Mouse (Mus musculus) limb, embryonic 11.5 days (tissue): ENCODE measurements at regions not wholly inside any gene's neighbourhood (a gene's known extent, or its start where the extent isn't known, plus 50 kb on each side); places are given as distances from the start of the nearest gene placed in this dataset.

ENCODE experiments used
- ATAC-seq: fragments of 200-750 bp; cut with Nextera tagmentation; 2 replicates; pipeline ENCODE4 v1.8.0; 2017; ENCODE audit warnings: low read depth; ENCODE audit not compliant: insufficient number of reproducible peaks, low FRiP score, low TSS enrichment
- DNase-seq: peaks from one replicate; pipeline ENCODE4 v3.0.0-alpha.2; 2015; ENCODE audit warnings: low spot score
- H3K27ac ChIP-seq: fragments of 300-500 bp; sonication (generic); replicated peaks from 2 replicates; pipeline ENCODE4 v1.5.1; 2014; ENCODE audit warnings: low read depth, mild to moderate bottlenecking, low read length
- H3K27me3 ChIP-seq: fragments of 300-500 bp; sonication (generic); 2 replicates; pipeline ENCODE4 v1.6.1; 2014; ENCODE audit warnings: mild to moderate bottlenecking, low read length, mixed read lengths; ENCODE audit not compliant: control insufficient read depth, insufficient read depth
- H3K36me3 ChIP-seq: fragments of 300-500 bp; sonication (generic); 2 replicates; pipeline ENCODE4 v1.6.1; 2014; ENCODE audit warnings: mild to moderate bottlenecking, low read length, moderate library complexity, mixed read lengths; ENCODE audit not compliant: control insufficient read depth, insufficient read depth
- H3K4me1 ChIP-seq: fragments of 300-500 bp; sonication (generic); 2 replicates; pipeline ENCODE4 v1.6.1; 2014; ENCODE audit warnings: low read length, mixed read lengths; ENCODE audit not compliant: control insufficient read depth, insufficient read depth
- H3K4me2 ChIP-seq: fragments of 300-500 bp; sonication (generic); 2 replicates; pipeline ENCODE4 v1.6.1; 2014; ENCODE audit warnings: low read depth, mild to moderate bottlenecking, moderate library complexity; ENCODE audit not compliant: severe bottlenecking
- H3K4me3 ChIP-seq: fragments of 300-500 bp; sonication (generic); 2 replicates; pipeline ENCODE4 v1.5.1; 2014; ENCODE audit warnings: low read depth, low read length
- H3K9ac ChIP-seq: fragments of 300-500 bp; sonication (generic); 2 replicates; pipeline ENCODE4 v1.6.1; 2014; ENCODE audit warnings: mild to moderate bottlenecking, low read length
- H3K9me3 ChIP-seq: fragments of 300-500 bp; sonication (generic); 2 replicates; pipeline ENCODE4 v1.6.1; 2016; ENCODE audit warnings: low read length; ENCODE audit not compliant: control insufficient read depth
- WGBS: fragments of 180-500 bp; shearing (Covaris S2); extraction: QIAGEN DNeasy Blood & Tissue Kit; methylation state at CpG from one replicate; pipeline ENCODE4 v1.1.7; 2014; 5-methylcytosine and 5-hydroxymethylcytosine counted together

GRCm38 (mm10) chr8:8360586-8360985 lies 300.5 kb downstream of the Efnb2 start:
- Histone ChIP-seq H3K4me2 (no peak overlapping the region), H3K27ac (no peak overlapping the region), H3K27me3 (no peaks in the 10 kb centered on the region), H3K9me3 (no peaks in the 10 kb centered on the region), H3K9ac (no peak overlapping the region), H3K4me3 (no peak overlapping the region), H3K36me3 (no peaks in the 10 kb centered on the region), H3K4me1 (no peaks in the 10 kb centered on the region)
- ATAC-seq = no peak
- no peak for DNase-seq

GRCm38 (mm10) chr8:8354977-8355376 lies 306.1 kb downstream of the Efnb2 start:
- no peak for ATAC-seq

GRCm38 (mm10) chr8:8344661-8345060 lies 316.4 kb downstream of the Efnb2 start:
- Histone ChIP-seq H3K4me2 (no peak overlapping the region), H3K9ac (no peak overlapping the region), H3K4me3 (no peak overlapping the region), H3K4me1 (no peaks in the 10 kb centered on the region), H3K36me3 (no peaks in the 10 kb centered on the region), H3K9me3 (no peaks in the 10 kb centered on the region; the same call in 1 of the 2 replicates), H3K27me3 (no peaks in the 10 kb centered on the region), H3K27ac (no peak overlapping the region)
- ATAC-seq (no peak), DNase-seq (no peak)
- WGBS = 38% methylated on average over 2 of the region's 2 CpGs

More at GRCm38 (mm10) chr8:8354977-8355376, 306.1 kb downstream of the Efnb2 start:
- Histone ChIP-seq H3K4me2 (no peak overlapping the region), H3K36me3 (no peaks in the 10 kb centered on the region), H3K4me3 (no peak overlapping the region), H3K4me1 (no peaks in the 10 kb centered on the region), H3K27ac (no peak overlapping the region), H3K9ac (no peak overlapping the region), H3K27me3 (no peaks in the 10 kb centered on the region), H3K9me3 (no peaks in the 10 kb centered on the region)
- 93% methylated on average over 4 of the region's 4 CpGs for WGBS
- DNase-seq = no peak

GRCm38 (mm10) chr8:8335256-8335972 lies 325.6 kb downstream of the Efnb2 start:
- H3K9me3 ChIP-seq = no peaks in the 10 kb centered on the region
- H3K9ac ChIP-seq = no peak overlapping the region
- H3K4me1 ChIP-seq = 0 out of 2 replicates have a peak, but pooled peaks cover 3% of the 10 kb centered on the region
- H3K36me3 ChIP-seq = no peaks in the 10 kb centered on the region
- WGBS = 64% methylated on average over 19 of the region's 19 CpGs
- H3K4me2 ChIP-seq = no peak overlapping the region
- no peak for ATAC-seq
- no peak overlapping the region for H3K27ac ChIP-seq
- H3K27me3 ChIP-seq = no peaks in the 10 kb centered on the region
- DNase-seq = no peak
- no peak overlapping the region for H3K4me3 ChIP-seq

- ATAC-seq (no peak), DNase-seq (no peak)
- Histone ChIP-seq H3K27ac (no peak overlapping the region), H3K4me3 (no peak overlapping the region), H3K36me3 (no peaks in the 10 kb centered on the region), H3K4me1 (0 out of 2 replicates have a peak, but pooled peaks cover 3% of the 10 kb centered on the region), H3K27me3 (no peaks in the 10 kb centered on the region), H3K9ac (no peak overlapping the region), H3K4me2 (no peak overlapping the region), H3K9me3 (no peaks in the 10 kb centered on the region)
- WGBS = 77% methylated on average over 7 of the region's 7 CpGs
Observed at GRCm38 (mm10) chr8:8334515-8334914, 326.5 kb downstream of the Efnb2 start.

- no peak overlapping the region for H3K27ac ChIP-seq
- DNase-seq = no peak
- no peaks in the 10 kb centered on the region for H3K36me3 ChIP-seq
- 0 out of 2 replicates have a peak, but pooled peaks cover 6% of the 10 kb centered on the region for H3K4me1 ChIP-seq
- H3K4me2 ChIP-seq = no peak overlapping the region
- no peak for ATAC-seq
- 70% methylated on average over 7 of the region's 7 CpGs for WGBS
- H3K9ac ChIP-seq = no peak overlapping the region
- no peaks in the 10 kb centered on the region for H3K9me3 ChIP-seq
- no peaks in the 10 kb centered on the region for H3K27me3 ChIP-seq
- H3K4me3 ChIP-seq = no peak overlapping the region
Observed at GRCm38 (mm10) chr8:8331249-8331648, 329.8 kb downstream of the Efnb2 start.

GRCm38 (mm10) chr8:8328010-8328666 lies 332.9 kb downstream of the Efnb2 start:
- WGBS = 22% methylated on average over 7 of the region's 7 CpGs
- Histone ChIP-seq H3K4me3 (no peak overlapping the region), H3K4me2 (no peak overlapping the region), H3K36me3 (no peaks in the 10 kb centered on the region), H3K9me3 (no peaks in the 10 kb centered on the region), H3K27ac (no peak overlapping the region), H3K9ac (no peak overlapping the region), H3K4me1 (0 out of 2 replicates have a peak, but pooled peaks cover 6% of the 10 kb centered on the region), H3K27me3 (no peaks in the 10 kb centered on the region)
- ATAC-seq (no peak), DNase-seq (no peak)

- Histone ChIP-seq H3K36me3 (no peaks in the 10 kb centered on the region), H3K9ac (no peak overlapping the region), H3K27ac (no peak overlapping the region), H3K4me1 (0 out of 2 replicates have a peak, but pooled peaks cover 6% of the 10 kb centered on the region), H3K4me2 (no peak overlapping the region), H3K27me3 (no peaks in the 10 kb centered on the region), H3K9me3 (no peaks in the 10 kb centered on the region), H3K4me3 (no peak overlapping the region)
- ATAC-seq (no peak), DNase-seq (no peak)
- WGBS = 51% methylated on average over 16 of the region's 16 CpGs
Observed at GRCm38 (mm10) chr8:8326066-8326834, 334.8 kb downstream of the Efnb2 start.
